Mouse (Mus musculus): ENCODE measurements around the gene Gabpb2. TPM values are rescaled to one million over a fixed set of nuclear protein-coding genes. Genes with fewer than 3 reads are reported as not detected.

Gabpb2 gene
- total RNA-seq (2021): 10 to 100 TPM; 11.2 to 13.9 TPM
- long read RNA-seq, experiment 1, partial matches to known transcripts: 1 of 6 reads
- long read RNA-seq, experiment 1, other reads (novel, unspliced or antisense): 5 of 6 reads
- long read RNA-seq, experiment 2, partial matches to known transcripts: 1 of 6 reads
- long read RNA-seq, experiment 2, other reads (novel, unspliced or antisense): 5 of 6 reads

- DNase-seq: peak; percentile 96 to 98
Measured at GRCm38 (mm10) chr3:95217255-95218134, at the start of gene Gabpb2. Gabpb2 (minus strand) TSS chr3:95217916.

GRCm38 (mm10) chr3:95266052-95266451, 48.3 kb upstream of the Gabpb2 start:
- no peak for DNase-seq

- no peak for DNase-seq
Measured at GRCm38 (mm10) chr3:95264724-95265123, 47.0 kb upstream of the Gabpb2 start.

DNA sequence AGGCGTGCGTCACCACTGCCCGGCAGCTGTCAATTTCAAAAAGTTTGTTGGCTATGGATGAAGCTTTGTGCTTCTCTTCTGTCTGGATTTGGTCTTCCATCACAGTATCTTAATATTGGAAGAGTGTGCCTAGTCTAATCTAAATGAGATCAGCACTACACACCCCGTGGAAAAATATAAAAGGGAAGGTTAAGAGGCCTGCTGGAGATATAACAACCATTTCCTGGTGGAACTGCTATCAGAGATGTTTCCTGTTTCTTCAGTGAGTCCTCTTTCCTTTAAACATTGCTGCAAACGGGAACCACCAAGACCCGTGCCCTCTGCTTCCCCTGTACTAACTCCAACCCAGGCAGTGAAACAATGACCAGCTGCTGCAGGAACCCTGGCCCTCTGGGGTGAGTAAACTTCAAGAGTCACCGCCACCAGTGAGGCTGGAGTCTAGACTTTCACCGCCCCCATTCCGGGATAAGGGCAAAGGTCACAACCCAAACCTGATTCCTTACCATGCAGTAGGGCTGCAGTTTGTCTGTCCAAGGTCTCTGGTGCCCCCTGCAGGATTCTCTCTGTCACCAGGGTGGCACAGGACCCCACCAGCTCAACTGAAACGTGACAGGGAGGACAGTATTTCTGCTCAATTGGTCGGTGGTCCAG, 45.5 kb upstream of the Gabpb2 start:
- DNase-seq: peak; percentile 76 to 84

DNA sequence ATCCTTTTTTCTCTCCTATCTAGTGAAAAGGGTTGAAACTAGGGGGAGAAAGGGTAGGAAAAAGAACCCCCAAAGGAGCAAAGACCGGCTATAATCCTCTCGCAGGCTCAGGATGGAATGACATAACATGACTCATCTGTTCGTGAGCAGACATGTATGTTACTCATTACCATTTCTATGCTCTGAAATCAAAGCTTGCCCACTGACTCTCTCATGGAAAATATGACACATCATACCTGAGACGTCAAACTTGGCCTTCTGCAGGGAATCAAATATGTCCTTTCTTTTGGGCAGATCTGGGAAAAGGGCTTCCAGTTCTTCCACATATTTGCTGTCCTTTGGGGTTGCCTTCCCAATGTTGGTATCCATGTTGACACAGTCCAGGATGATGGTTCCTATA, 44.3 kb upstream of the Gabpb2 start:
- DNase-seq: no peak

DNA sequence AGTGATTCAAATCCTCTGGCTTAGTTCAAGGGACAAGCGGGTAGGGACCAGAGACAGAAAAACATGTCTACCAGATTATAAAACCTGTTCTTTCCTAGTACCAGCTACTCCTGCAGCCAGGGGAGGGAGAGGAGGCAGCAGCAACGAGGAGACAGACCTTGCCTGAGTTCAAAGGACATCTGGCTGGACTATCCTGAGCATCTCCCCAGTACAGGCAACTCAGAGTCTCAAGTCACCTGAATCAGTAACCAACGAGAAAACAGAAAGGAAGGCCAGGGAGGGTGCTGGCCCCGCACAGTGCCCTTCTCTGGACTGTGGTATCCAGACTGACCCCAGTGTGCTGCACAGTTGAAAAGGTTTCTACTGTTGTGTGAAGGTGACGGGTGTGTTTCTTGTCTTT, 39.2 kb upstream of the Gabpb2 start:
- DNase-seq: no peak

DNA sequence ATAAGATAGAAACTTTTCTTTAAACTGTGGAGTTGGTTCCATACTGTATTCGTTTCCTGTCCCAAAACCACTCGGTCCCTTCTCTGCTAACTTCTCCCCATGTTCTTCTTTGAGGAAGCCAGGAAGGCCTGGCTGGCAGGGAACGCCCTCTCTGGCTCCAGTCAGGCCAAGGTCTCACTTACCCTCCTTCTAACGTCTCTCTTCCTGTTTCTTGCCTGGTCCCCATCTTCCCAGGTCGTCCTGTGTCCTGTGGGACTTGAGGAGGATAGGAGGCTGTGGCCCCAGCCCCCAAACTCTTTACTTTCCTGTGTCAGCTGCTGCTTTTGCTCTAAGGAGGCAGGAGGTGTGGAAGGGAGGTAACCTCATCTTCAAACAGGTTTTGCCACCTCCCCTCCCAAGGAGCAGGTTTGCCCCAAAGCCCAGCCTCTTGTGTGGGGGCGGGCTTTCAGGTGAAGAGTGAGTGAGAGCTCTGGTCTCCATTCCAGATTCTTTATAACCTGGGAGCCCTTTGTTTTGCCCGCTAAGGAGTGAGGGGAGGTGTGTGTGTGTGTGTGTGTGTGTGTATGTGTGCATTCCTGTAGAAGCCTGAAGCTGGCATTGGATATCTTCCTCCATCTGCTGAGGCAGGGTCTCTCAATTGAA, 33.2 kb upstream of the Gabpb2 start, which contains the start of gene Bnipl:
TSS of gene Bnipl (minus strand) at position 411 of the 642 bp plus-strand sequence.
- no peak for DNase-seq

- no peak for DNase-seq
Measured at GRCm38 (mm10) chr3:95250361-95250760, 32.6 kb upstream of the Gabpb2 start.

DNA sequence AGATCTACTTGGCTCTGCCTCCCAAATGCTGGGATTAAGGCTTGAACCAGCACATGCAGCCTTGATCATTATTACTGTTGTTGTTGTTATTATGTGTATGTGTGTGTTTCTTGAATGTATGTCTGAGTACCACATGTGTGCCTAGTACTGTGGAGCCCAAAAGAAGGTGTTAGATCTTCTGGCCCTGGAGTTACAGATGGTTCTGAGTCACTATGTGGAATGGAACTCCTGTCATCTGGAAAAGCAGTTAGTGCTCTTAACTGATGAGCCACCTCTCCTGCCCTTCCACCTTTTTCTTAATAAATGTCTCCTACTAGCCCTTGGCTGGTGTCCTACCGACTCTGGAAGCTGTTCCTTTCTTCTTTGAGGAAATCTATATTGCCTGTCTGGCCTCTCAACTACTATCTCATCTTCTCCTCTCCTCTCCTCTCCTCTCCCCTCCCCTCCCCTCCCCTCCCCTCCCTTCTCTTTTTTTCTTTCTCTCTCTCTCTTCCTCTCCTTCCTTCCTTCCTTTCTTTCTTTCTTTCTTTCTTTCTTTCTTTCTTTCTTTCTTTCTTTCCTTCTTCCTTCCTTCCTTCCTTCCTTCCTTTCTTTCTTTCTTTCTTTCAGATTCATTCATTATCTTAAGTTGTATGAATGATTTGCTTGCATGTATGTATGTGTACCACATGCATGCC, 30.1 kb upstream of the Gabpb2 start:
- DNase-seq: no peak

DNA sequence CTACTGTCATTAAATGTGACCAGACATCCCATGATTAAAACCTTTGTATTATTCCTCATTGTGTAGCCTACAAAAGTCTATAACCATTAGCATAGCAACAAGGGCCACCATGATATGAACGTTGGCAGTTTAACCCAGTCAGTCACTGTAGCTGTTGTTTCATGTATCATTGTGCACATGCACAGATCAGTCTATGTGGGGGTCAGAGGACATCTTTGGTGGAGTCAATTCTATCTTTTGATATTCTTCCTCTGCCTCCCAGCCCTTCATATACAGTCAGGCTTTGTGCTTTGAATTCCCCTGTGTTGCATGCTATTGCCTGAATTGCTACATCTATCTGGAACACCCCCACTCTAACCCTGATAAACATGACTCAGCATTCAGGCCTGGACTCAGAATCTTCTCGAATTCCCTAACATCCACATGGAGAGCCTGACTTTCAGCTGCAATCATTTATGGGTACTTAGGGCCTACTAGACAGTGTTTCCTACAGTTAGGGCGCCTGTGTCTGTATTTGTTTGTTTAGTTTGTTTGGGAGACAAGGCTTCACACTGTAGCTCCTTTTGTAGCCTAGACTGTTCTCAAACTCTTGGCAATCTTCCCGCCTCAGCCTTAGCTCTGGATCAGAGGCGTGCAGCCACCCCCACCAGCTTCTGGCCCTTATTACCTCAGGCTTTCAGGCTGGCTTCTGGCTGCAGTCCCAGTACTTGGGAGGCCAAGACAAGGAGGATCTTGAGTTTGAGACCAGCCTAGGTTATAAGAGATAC, 28.9 kb upstream of the Gabpb2 start:
- peak; percentile 50 to 55 for DNase-seq

GRCm38 (mm10) chr3:95243086-95243485, 25.4 kb upstream of the Gabpb2 start:
- no peak for DNase-seq

DNA sequence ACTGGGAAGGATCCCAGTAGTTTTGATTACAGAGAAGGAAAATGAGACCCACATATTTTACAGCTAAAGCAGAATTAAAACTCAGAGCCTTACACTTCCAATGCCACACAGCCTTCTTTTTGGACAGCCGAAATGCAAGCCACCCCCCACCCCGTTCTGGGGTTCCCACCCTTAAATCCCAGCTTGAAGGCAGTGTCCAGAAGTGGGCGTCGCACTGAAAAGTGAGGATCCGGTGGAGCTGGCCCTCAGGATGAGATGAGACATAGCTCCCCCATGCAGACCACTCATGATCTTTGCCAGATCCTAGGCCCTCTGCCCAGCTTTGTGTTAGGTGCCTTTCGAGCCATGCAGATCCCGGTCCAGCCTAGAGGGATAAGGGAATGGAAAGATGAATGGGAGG, 23.8 kb upstream of the Gabpb2 start, which contains the start of gene Gm128:
TSS of gene Gm128 (minus strand) at position 101 of the 400 bp plus-strand sequence.
- DNase-seq: no peak

DNA sequence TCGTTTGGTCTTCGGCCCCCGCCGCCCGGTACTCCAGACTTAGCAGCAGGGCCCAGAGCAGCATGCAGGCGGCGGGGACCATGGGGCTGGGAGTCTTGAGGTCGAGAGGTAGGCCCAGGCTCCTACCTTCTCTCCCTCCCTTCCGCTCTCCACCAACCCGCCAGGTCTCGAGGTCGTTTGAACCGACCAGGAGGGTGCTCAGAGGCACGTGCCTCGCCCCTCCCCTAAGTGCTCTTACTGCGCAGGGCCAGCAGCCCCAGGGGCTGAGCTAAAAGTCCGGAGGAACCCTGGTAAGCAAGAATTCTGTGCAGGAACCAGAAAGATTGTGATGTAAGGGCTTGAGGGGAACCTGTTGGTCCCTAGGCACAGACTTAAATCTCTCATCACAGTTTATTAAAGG, 23.2 kb upstream of the Gabpb2 start:
- no peak for DNase-seq

DNA sequence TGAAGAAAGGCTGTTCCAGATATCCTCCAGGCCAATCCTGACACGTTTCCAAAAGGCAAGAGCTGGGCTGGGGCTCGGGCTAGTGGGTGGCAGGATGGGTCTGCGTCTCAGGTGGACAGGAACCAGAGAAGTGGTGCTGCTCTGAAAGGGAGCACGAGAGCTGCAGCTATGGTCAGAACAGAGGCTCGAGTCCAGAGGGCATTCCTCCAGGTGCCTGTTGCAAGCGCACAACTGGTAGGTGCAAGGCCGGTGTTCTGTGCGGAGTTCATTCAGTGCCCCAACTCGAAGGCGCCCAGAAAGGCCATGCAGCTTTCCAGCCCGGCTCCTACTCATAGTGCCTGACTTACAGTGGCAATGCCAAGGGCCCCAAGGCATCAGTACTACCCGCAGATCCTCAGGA, 22.3 kb upstream of the Gabpb2 start:
- no peak for DNase-seq

DNA sequence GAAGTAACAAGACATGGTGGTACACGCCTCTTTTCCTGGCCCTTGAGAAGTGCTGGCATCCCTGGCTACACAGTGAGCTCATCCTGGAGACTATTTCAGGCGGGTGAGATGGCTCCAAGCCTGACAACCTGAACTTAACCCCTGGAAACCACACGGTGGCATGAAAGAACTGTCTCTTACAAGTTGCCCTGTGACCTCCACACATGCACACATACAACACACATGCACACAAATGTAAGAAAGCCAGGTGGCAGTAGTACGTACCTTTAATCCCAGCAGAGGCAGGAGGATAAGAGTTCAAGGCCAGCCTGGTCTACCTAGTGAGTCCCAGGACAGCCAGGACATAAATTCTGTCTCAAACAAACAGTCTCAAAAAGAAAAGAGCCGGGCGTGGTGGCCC, 21.3 kb upstream of the Gabpb2 start:
- DNase-seq: no peak

DNA sequence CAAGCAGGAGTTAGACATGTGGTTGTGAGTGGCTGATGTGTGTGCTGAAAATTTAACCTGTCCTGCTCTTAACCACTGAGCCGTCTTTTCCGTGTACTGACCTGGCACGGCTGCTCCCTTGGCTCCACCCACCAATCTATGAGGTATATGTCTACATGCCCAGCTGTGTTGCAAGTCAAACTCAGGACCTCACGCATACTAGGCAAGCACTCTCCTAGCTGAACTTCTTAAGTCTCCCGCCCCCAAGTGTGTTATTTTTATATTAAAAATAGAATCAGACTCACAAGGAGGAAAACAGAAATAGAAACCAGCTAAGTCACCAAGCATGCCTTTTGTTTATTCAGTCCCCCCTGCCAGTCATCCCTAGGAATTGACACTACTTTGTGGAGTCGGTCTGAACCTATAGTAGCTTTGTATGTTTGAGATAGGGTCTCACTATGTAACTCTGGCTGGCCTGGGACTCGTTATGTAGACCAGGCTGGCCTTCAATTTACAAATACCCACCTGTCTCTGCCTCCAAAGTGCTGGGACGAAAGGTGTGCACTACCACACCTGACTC, 19.9 kb upstream of the Gabpb2 start:
- DNase-seq: no peak

DNA sequence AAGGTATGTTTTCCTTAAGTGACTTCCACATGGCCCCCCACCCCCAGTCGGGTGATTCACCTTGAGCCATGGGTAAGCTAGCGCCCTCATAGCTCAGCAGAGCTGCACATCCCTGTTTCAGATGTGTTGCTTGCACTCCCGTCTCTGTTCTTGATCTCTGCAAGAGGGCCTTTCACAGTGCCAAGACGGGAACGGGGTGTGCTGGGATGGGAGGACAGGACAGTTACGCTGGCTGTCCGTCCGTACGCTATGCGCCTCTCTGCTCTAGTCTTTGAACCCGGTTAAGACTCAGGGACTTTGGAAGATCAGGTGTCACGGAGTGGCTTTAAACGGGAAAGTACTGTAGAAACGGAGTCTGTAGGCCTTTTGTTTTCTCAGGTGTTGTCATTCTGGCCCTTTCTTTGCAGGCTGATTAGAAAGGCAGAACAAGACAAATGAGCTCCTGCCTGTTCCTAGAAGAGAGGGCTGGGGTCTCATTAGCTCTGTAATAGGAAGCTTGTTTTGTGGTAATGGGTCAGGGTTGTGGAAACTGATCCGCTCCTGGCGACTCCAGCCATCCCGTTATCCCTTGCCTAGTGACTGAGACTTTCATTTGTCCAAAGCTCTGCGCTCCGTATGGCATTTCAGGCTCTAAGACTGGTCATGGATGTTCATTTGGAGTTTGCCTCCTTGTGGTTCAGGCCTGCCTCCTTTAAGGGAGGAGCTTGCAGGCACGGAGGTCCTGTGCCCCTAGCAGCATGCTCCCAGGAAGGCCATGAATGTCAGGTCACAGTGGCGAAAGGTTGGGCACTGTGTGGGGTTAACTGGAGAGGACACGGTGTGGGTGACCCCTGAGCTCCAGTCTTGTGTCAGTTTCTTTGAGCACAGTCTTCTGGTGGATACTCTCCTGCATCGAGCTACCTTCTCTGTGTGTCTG, 17.9 kb upstream of the Gabpb2 start:
- DNase-seq: no peak

DNA sequence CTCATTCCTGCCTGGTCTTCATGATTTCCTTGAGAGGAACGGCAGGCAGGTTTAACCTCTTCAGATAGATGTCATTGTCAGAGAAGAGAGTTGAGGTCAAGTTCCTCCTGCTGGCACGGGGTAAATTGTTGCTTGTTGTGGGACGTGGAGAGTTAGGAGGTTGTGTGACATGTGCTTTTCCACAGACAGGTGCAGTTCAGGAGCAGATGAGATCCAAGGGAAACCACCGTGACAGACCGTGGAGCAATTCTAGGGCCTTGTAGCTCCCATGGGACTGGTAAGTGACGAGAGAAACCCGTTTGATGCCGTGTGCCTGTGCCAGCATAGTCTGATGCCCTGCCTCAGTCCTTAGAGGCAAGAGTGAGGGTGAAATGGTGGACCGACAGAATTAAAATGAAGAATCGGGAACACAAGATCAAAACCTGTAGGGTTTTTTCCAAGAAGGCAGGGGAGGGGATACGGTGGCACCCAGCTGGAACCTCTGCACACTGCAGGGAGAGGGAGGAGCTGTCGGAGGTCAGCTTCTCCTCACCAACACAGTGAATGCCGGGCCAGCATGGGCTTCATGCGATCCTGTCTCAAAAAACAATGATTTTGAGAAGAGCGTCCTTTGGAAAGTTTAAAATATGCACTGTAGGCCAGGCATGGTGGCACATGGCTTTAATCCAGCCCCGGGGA, 15.7 kb upstream of the Gabpb2 start:
- no peak for DNase-seq

GRCm38 (mm10) chr3:95232771-95233170, 15.1 kb upstream of the Gabpb2 start:
- no peak for DNase-seq

Measured in heart, adult 18-20 months (tissue).